Mouse (Mus musculus) forebrain, embryonic 13.5 days (tissue): ENCODE results near the gene Gm26938. TPM values are rescaled to one million over a fixed set of nuclear protein-coding genes. Genes with fewer than 3 reads are reported as not detected.

ENCODE experiments used
- ATAC-seq: fragments of 200-750 bp; cut with Nextera tagmentation; 2 replicates; pipeline ENCODE4 v1.8.0; 2017
- H3K27ac ChIP-seq: fragments of 300-500 bp; sonication (generic); 2 replicates; pipeline ENCODE4 v1.5.1; 2015; ENCODE audit warnings: inconsistent platforms, mild to moderate bottlenecking, moderate library complexity
- H3K27me3 ChIP-seq: fragments of 300-500 bp; sonication (generic); 2 replicates; pipeline ENCODE4 v1.6.1; 2015; ENCODE audit warnings: mild to moderate bottlenecking, inconsistent platforms
- H3K36me3 ChIP-seq: fragments of 300-500 bp; sonication (generic); 2 replicates; pipeline ENCODE4 v1.6.1; 2015; ENCODE audit warnings: mild to moderate bottlenecking, inconsistent platforms; ENCODE audit not compliant: poor library complexity, severe bottlenecking
- H3K4me1 ChIP-seq: fragments of 300-500 bp; sonication (generic); 2 replicates; pipeline ENCODE4 v1.6.1; 2015; ENCODE audit warnings: inconsistent platforms
- H3K4me2 ChIP-seq: fragments of 300-500 bp; sonication (generic); 2 replicates; pipeline ENCODE4 v1.6.1; 2015; ENCODE audit warnings: inconsistent platforms, mild to moderate bottlenecking, moderate library complexity
- H3K4me3 ChIP-seq: fragments of 300-500 bp; sonication (generic); 2 replicates; pipeline ENCODE4 v1.5.1; 2015; ENCODE audit warnings: mild to moderate bottlenecking, inconsistent platforms
- H3K9ac ChIP-seq: fragments of 300-500 bp; sonication (generic); 2 replicates; pipeline ENCODE4 v1.6.1; 2015; ENCODE audit warnings: mild to moderate bottlenecking, inconsistent platforms
- H3K9me3 ChIP-seq: fragments of 300-500 bp; sonication (generic); replicated peaks from 2 replicates; pipeline ENCODE4 v1.6.1; 2016; ENCODE audit warnings: inconsistent platforms
- WGBS: fragments of 180-500 bp; shearing (Covaris S2); methylation state at CpG from one replicate; pipeline ENCODE4 v1.1.7; 2015; 5-methylcytosine and 5-hydroxymethylcytosine counted together
- polyA plus RNA-seq: library from polyadenylated mRNA; unstranded; fragments of >200 nt; fragmentation: Nextera tagmentation; extraction: Ambion mirVana; gene quantifications from 2 replicates; pipeline ENCODE4 v1.2.1, GENCODE M21; 2015

Gm26938 gene
- polyA plus RNA-seq, 1 experiment from 2014 or later = not detected

- Histone ChIP-seq H3K9ac (no peak overlapping the region), H3K4me3 (no peak overlapping the region), H3K9me3 (no peaks in the 10 kb centered on the region), H3K36me3 (peaks cover 21% of the 10 kb centered on the region), H3K27ac (no peak overlapping the region), H3K27me3 (no peaks in the 10 kb centered on the region), H3K4me2 (no peak overlapping the region), H3K4me1 (peaks cover 60% of the 10 kb centered on the region)
- 93% methylated on average over 33 of the region's 33 CpGs for WGBS
- no peak for ATAC-seq
These were observed 26.2 kb downstream of the Gm26938 start for GRCm38 (mm10) chr5:139799801-139800590.

GRCm38 (mm10) chr5:139799041-139799440 is 27.2 kb downstream of the Gm26938 start:
- no peak overlapping the region; the same call in 1 of the 2 replicates for H3K9ac ChIP-seq
- no peaks in the 10 kb centered on the region for H3K9me3 ChIP-seq
- H3K4me2 ChIP-seq = peak overlapping the region; percentile 68
- no peak overlapping the region for H3K4me3 ChIP-seq
- no peaks in the 10 kb centered on the region for H3K27me3 ChIP-seq
- 89% methylated on average over 9 of the region's 9 CpGs for WGBS
- ATAC-seq = no peak
- H3K4me1 ChIP-seq = peaks cover 57% of the 10 kb centered on the region
- H3K27ac ChIP-seq = no peak overlapping the region
- H3K36me3 ChIP-seq = peaks cover 21% of the 10 kb centered on the region

GRCm38 (mm10) chr5:139798168-139798900 is 27.9 kb downstream of the Gm26938 start:
- H3K9me3 ChIP-seq = no peaks in the 10 kb centered on the region
- peaks cover 21% of the 10 kb centered on the region for H3K36me3 ChIP-seq
- no peaks in the 10 kb centered on the region for H3K27me3 ChIP-seq
- peak overlapping the region; percentile 65 for H3K9ac ChIP-seq
- H3K27ac ChIP-seq = peak overlapping the region; percentile 95
- peak; percentile 3; the same call in 1 of the 2 replicates for ATAC-seq
- peak overlapping the region; percentile 68 for H3K4me2 ChIP-seq
- peaks cover 56% of the 10 kb centered on the region for H3K4me1 ChIP-seq
- H3K4me3 ChIP-seq = peak overlapping the region; percentile 37
- 31% methylated on average over 12 of the region's 12 CpGs for WGBS

GRCm38 (mm10) chr5:139797473-139798167 is 28.6 kb downstream of the Gm26938 start:
- Histone ChIP-seq H3K4me2 (peak overlapping the region; percentile 68), H3K27me3 (0 out of 2 replicates have a peak, but pooled peaks cover 2% of the 10 kb centered on the region), H3K4me3 (peak overlapping the region; percentile 37), H3K27ac (peak overlapping the region; percentile 95), H3K9me3 (no peaks in the 10 kb centered on the region), H3K9ac (peak overlapping the region; percentile 65), H3K4me1 (peaks cover 57% of the 10 kb centered on the region), H3K36me3 (peaks cover 21% of the 10 kb centered on the region)
- WGBS = 22% methylated on average over 11 of the region's 11 CpGs
- ATAC-seq = peak; percentile 89

- Histone ChIP-seq H3K9me3 (no peaks in the 10 kb centered on the region), H3K4me3 (0 out of 2 replicates have a peak overlapping the region, but pooled peaks have one; percentile 37), H3K27me3 (0 out of 2 replicates have a peak, but pooled peaks cover 4% of the 10 kb centered on the region), H3K4me2 (peak overlapping the region; percentile 68), H3K9ac (peak overlapping the region; percentile 65), H3K36me3 (peaks cover 21% of the 10 kb centered on the region), H3K4me1 (peaks cover 64% of the 10 kb centered on the region), H3K27ac (peak overlapping the region; percentile 95)
- 16% methylated on average over 13 of the region's 13 CpGs for WGBS
- peak; percentile 25 for ATAC-seq
These were observed 29.3 kb downstream of the Gm26938 start for GRCm38 (mm10) chr5:139796900-139797299.

GRCm38 (mm10) chr5:139796001-139796620 is 30.1 kb downstream of the Gm26938 start:
- no peak overlapping the region for H3K4me2 ChIP-seq
- H3K4me1 ChIP-seq = peaks cover 66% of the 10 kb centered on the region
- peaks cover 17% of the 10 kb centered on the region for H3K36me3 ChIP-seq
- no peak overlapping the region for H3K4me3 ChIP-seq
- H3K9me3 ChIP-seq = no peaks in the 10 kb centered on the region
- H3K27ac ChIP-seq = peak overlapping the region; percentile 5; the same call in 1 of the 2 replicates
- H3K27me3 ChIP-seq = 0 out of 2 replicates have a peak, but pooled peaks cover 4% of the 10 kb centered on the region
- 77% methylated on average over 9 of the region's 9 CpGs for WGBS
- H3K9ac ChIP-seq = 0 out of 2 replicates have a peak overlapping the region, but pooled peaks have one; percentile 6
- no peak for ATAC-seq

GRCm38 (mm10) chr5:139794938-139795337 is 31.3 kb downstream of the Gm26938 start:
- 77% methylated on average over 10 of the region's 10 CpGs for WGBS
- Histone ChIP-seq H3K36me3 (peaks cover 6% of the 10 kb centered on the region), H3K4me2 (no peak overlapping the region), H3K27me3 (0 out of 2 replicates have a peak, but pooled peaks cover 4% of the 10 kb centered on the region), H3K9me3 (no peaks in the 10 kb centered on the region), H3K4me1 (peaks cover 66% of the 10 kb centered on the region), H3K27ac (no peak overlapping the region), H3K9ac (no peak overlapping the region), H3K4me3 (no peak overlapping the region)
- no peak for ATAC-seq

GRCm38 (mm10) chr5:139794137-139794536 is 32.1 kb downstream of the Gm26938 start:
- WGBS = 94% methylated on average over 5 of the region's 5 CpGs
- no peak overlapping the region for H3K4me3 ChIP-seq
- H3K27me3 ChIP-seq = 0 out of 2 replicates have a peak, but pooled peaks cover 7% of the 10 kb centered on the region
- no peak overlapping the region for H3K9ac ChIP-seq
- H3K36me3 ChIP-seq = no peaks in the 10 kb centered on the region
- H3K4me1 ChIP-seq = peaks cover 62% of the 10 kb centered on the region
- ATAC-seq = no peak
- no peak overlapping the region for H3K4me2 ChIP-seq
- no peaks in the 10 kb centered on the region for H3K9me3 ChIP-seq
- no peak overlapping the region for H3K27ac ChIP-seq

- Histone ChIP-seq H3K4me1 (peaks cover 56% of the 10 kb centered on the region), H3K9me3 (no peaks in the 10 kb centered on the region), H3K4me2 (peak overlapping the region; percentile 95), H3K27ac (no peak overlapping the region), H3K36me3 (no peaks in the 10 kb centered on the region), H3K9ac (no peak overlapping the region; the same call in 1 of the 2 replicates), H3K27me3 (0 out of 2 replicates have a peak, but pooled peaks cover 7% of the 10 kb centered on the region), H3K4me3 (no peak overlapping the region)
- no peak for ATAC-seq
- 80% methylated on average over 11 of the region's 11 CpGs for WGBS
These were observed 32.7 kb downstream of the Gm26938 start for GRCm38 (mm10) chr5:139793338-139794089.

GRCm38 (mm10) chr5:139792966-139793337 is 33.3 kb downstream of the Gm26938 start:
- WGBS = 78% methylated on average over 3 of the region's 3 CpGs
- no peaks in the 10 kb centered on the region for H3K9me3 ChIP-seq
- H3K36me3 ChIP-seq = no peaks in the 10 kb centered on the region
- H3K4me2 ChIP-seq = peak overlapping the region; percentile 95
- peaks cover 50% of the 10 kb centered on the region for H3K4me1 ChIP-seq
- no peak overlapping the region; the same call in 1 of the 2 replicates for H3K9ac ChIP-seq
- H3K27me3 ChIP-seq = 0 out of 2 replicates have a peak, but pooled peaks cover 7% of the 10 kb centered on the region
- peak overlapping the region; percentile 72; the same call in 1 of the 2 replicates for H3K4me3 ChIP-seq
- H3K27ac ChIP-seq = no peak overlapping the region
- no peak for ATAC-seq
